Mouse (Mus musculus) lung, embryonic 16.5 days (tissue): ENCODE measurements at regions not wholly inside any gene's neighbourhood (a gene's known extent, or its start where the extent isn't known, plus 50 kb on each side); places are given as distances from the start of the nearest gene placed in this dataset.

Experiments used
- ATAC-seq: fragments of 200-750 bp; cut with Nextera tagmentation; 2 replicates; pipeline ENCODE4 v1.8.0; 2017; ENCODE audit warnings: low read depth, mild to moderate bottlenecking, moderate library complexity
- H3K27ac ChIP-seq: fragments of 300-500 bp; sonication (generic); 2 replicates; pipeline ENCODE4 v1.5.1; 2014; ENCODE audit warnings: mild to moderate bottlenecking, control low read depth, low read length
- H3K27me3 ChIP-seq: fragments of 300-500 bp; sonication (generic); 2 replicates; pipeline ENCODE4 v1.6.1; 2014; ENCODE audit warnings: low read depth, low read length, mixed read lengths; ENCODE audit not compliant: control insufficient read depth, insufficient read depth
- H3K36me3 ChIP-seq: fragments of 300-500 bp; sonication (generic); 2 replicates; pipeline ENCODE4 v1.6.1; 2014; ENCODE audit warnings: low read length; ENCODE audit not compliant: control insufficient read depth, insufficient read depth
- H3K4me1 ChIP-seq: fragments of 300-500 bp; sonication (generic); replicated peaks from 2 replicates; pipeline ENCODE4 v1.6.1; 2014; ENCODE audit warnings: low read length, mixed read lengths; ENCODE audit not compliant: control insufficient read depth, insufficient read depth
- H3K4me2 ChIP-seq: fragments of 300-500 bp; sonication (generic); 2 replicates; pipeline ENCODE4 v1.6.1; 2014; ENCODE audit warnings: low read depth, low read length, control low read depth
- H3K4me3 ChIP-seq: fragments of 300-500 bp; sonication (generic); 2 replicates; pipeline ENCODE4 v1.5.1; 2014; ENCODE audit warnings: mild to moderate bottlenecking, low read length, control low read depth
- H3K9ac ChIP-seq: fragments of 300-500 bp; sonication (generic); 2 replicates; pipeline ENCODE4 v1.6.1; 2014; ENCODE audit warnings: low read length, control low read depth
- H3K9me3 ChIP-seq: fragments of 300-500 bp; sonication (generic); 2 replicates; pipeline ENCODE4 v1.6.1; 2016; ENCODE audit warnings: low read length; ENCODE audit not compliant: control insufficient read depth
- WGBS: fragments of 180-500 bp; shearing (Covaris S2); extraction: QIAGEN DNeasy Blood & Tissue Kit; methylation state at CpG from one replicate; pipeline ENCODE4 v1.1.7; 2014; 5-methylcytosine and 5-hydroxymethylcytosine counted together

DNA sequence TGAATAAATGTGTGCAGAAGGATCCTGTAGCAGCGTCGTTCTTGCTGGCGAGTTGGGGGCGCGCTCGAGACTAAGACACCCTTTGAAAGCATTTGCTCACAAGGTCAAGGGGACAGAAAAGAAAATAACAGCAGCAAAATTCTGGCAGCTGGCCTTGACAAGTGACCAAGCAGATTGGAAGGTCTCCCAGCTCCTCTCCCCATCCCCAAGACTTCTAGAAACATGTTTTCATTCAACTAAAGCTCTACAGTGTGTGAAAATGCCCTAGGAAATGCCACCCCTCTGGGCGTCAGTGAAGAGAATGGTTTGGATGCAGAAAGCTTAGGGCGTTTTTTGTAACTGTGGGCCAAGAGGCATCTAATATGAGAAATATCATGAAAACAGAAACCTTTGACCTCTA lies 272.7 kb downstream of the Tbc1d1 start:
- H3K9ac ChIP-seq, result no peak overlapping the region
- no peak overlapping the region for H3K4me3 ChIP-seq
- no peaks in the 10 kb centered on the region for H3K36me3 ChIP-seq
- no peaks in the 10 kb centered on the region for H3K27me3 ChIP-seq
- H3K27ac ChIP-seq, result no peak overlapping the region
- no peak overlapping the region for H3K4me2 ChIP-seq
- ATAC-seq, result peak; percentile 72
- WGBS, result 47% methylated on average over 8 of the region's 8 CpGs
- peaks cover 10% of the 10 kb centered on the region; the same call in 1 of the 2 replicates for H3K4me1 ChIP-seq
- 0 out of 2 replicates have a peak, but pooled peaks cover 3% of the 10 kb centered on the region for H3K9me3 ChIP-seq

DNA sequence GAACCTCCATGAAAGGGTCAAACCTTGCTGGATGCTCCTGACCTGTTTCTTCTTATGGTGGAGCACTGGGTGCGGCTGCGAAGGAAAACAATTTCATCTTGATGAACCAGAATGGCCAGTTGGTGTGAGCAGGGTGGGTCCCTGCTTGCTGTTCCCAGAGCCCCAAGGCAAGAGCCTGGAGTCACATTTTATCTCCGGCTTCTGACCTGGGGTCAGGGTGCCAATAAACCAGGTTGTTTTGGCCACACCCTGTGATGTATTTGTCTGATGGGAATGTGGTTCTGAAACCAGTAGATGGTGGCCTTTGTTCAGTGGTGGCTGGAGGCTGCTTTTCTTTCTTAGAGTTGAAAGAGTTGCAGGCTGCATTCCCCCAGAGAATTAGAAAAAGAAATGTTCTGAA lies 274.4 kb downstream of the Tbc1d1 start:
- Histone ChIP-seq H3K4me3 (no peak overlapping the region), H3K9ac (no peak overlapping the region), H3K4me1 (peaks cover 10% of the 10 kb centered on the region; the same call in 1 of the 2 replicates), H3K4me2 (no peak overlapping the region), H3K9me3 (0 out of 2 replicates have a peak, but pooled peaks cover 3% of the 10 kb centered on the region), H3K27ac (no peak overlapping the region), H3K27me3 (no peaks in the 10 kb centered on the region), H3K36me3 (no peaks in the 10 kb centered on the region)
- 64% methylated on average over 3 of the region's 3 CpGs for WGBS
- no peak for ATAC-seq

DNA sequence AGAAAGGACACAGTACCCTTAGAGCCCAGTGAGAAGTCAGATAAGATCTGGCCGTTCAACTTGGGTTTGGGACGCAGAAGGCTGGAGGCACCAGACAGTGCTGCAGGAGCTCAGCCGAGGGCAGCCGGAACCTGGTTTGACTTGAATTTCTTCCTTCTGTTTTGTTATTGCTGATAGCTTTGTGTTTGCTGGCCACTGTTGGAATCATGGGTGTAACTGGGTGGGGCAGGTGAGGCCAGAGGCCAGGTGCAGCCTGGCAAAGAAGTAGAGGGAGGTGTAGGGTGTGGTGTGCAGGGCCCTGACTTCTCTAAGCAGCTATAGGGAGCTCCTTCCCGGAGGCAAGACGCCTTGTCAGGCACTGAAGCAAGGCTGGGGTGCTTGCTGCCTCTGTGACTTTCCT lies 275.5 kb downstream of the Tbc1d1 start:
- Histone ChIP-seq H3K9ac (no peak overlapping the region), H3K4me1 (peaks cover 10% of the 10 kb centered on the region; the same call in 1 of the 2 replicates), H3K4me2 (no peak overlapping the region), H3K27ac (peak overlapping the region; percentile 61), H3K4me3 (no peak overlapping the region), H3K27me3 (no peaks in the 10 kb centered on the region), H3K9me3 (no peaks in the 10 kb centered on the region), H3K36me3 (no peaks in the 10 kb centered on the region)
- ATAC-seq, result no peak
- 62% methylated on average over 6 of the region's 6 CpGs for whole genome bisulfite sequencing

DNA sequence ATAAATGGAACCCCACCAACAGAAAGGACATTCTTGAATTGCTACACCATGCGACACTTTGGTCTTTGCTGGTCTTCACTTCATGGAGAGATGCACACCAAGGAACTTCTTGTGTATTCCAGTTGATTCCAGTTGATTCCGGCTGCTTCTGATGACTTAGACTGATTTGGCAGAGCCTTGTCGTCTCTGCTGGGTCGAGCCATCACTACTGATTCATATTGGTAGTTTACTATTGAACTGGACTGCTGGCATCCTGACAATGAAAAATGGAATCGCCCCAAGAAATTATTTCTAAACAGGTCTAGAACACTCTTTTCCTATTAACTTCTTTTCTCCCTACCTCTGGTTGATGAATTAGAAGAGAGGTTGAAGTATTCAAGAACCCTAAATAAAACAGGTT lies 277.7 kb downstream of the Tbc1d1 start:
- no peak overlapping the region for H3K4me3 ChIP-seq

DNA sequence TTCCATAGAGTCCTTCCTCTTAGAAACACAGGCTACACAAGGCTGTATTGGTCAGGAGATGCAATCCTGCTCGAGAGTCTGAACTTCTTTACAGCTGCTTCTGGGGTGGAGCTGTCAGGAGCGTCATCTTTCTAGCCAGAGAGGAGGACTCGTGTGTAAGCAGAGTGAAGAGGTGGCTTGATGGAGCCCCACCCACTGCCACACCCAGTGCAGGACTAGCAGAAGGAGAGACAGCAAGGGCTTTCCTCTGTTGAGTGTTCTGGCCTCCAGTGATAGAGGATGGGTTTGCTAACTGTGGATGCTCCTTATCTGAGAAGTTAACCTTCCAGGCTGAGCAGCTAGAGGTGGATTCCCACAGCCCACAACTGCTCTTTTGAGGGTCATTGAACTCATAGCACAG lies 279.4 kb downstream of the Tbc1d1 start:
- Histone ChIP-seq H3K4me1 (peaks cover 16% of the 10 kb centered on the region; the same call in 1 of the 2 replicates), H3K9ac (no peak overlapping the region), H3K27ac (no peak overlapping the region), H3K9me3 (no peaks in the 10 kb centered on the region), H3K4me3 (no peak overlapping the region), H3K27me3 (no peaks in the 10 kb centered on the region), H3K36me3 (no peaks in the 10 kb centered on the region), H3K4me2 (no peak overlapping the region)
- 33% methylated on average over 3 of the region's 3 CpGs for WGBS
- ATAC-seq, result no peak

More for the DNA sequence above, 277.7 kb downstream of the Tbc1d1 start:
- no peak overlapping the region for H3K4me2 ChIP-seq
- H3K4me1 ChIP-seq, result peaks cover 21% of the 10 kb centered on the region; the same call in 1 of the 2 replicates
- H3K9ac ChIP-seq, result no peak overlapping the region
- H3K9me3 ChIP-seq, result no peaks in the 10 kb centered on the region
- H3K36me3 ChIP-seq, result no peaks in the 10 kb centered on the region
- H3K27ac ChIP-seq, result no peak overlapping the region
- WGBS, result 81% methylated on average over 5 of the region's 5 CpGs
- no peaks in the 10 kb centered on the region for H3K27me3 ChIP-seq
- ATAC-seq, result no peak

DNA sequence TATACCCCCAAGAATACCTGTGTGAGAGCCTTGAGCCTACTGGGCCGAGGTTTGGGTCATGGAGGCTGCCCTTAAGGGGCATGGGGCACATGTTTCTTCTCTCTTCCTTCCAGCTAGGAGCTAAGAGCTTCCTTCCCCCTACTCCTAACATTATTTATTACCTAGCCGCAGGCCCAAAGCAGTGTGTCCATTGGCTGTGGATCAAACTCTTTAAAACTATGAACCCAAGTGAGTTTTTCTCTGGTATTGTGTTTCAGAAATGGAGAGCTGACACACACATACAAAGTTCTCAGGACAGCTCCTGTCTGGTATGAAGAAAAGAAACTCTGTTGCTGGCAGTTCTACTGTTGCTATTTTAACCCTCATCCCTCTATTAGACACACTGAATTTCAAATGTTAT lies 279.9 kb downstream of the Tbc1d1 start:
- H3K27ac ChIP-seq, result no peak overlapping the region

DNA sequence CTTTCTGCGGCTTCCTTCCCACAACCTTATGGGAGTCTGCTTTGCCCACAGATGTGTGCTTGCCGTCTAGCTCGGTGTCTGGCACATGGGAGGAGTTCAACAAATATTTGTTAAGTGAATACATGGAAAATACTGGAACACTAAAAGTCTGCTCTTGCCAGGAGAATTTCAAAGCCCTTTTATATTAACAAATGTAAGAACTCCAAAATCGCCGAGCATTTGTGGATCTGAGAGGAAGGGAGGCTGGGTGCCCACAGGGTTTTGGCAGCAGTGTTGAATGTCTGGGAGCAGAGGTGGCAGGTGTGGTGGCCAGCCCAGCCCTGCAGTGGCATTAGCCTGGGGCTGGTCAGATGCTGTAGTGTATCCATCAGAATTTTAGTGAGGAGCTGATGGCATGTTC lies 281.6 kb downstream of the Tbc1d1 start:
- H3K4me1 ChIP-seq, result peaks cover 11% of the 10 kb centered on the region; the same call in 1 of the 2 replicates
- H3K27ac ChIP-seq, result peak overlapping the region; percentile 1; the same call in 1 of the 2 replicates
- no peaks in the 10 kb centered on the region for H3K27me3 ChIP-seq
- H3K36me3 ChIP-seq, result no peaks in the 10 kb centered on the region
- no peak for ATAC-seq
- H3K9me3 ChIP-seq, result no peaks in the 10 kb centered on the region
- H3K4me3 ChIP-seq, result no peak overlapping the region
- H3K4me2 ChIP-seq, result no peak overlapping the region
- no peak overlapping the region for H3K9ac ChIP-seq
- whole genome bisulfite sequencing, result 46% methylated on average over 5 of the region's 5 CpGs

More for the DNA sequence above, 279.9 kb downstream of the Tbc1d1 start:
- H3K9ac ChIP-seq, result no peak overlapping the region
- H3K9me3 ChIP-seq, result no peaks in the 10 kb centered on the region
- no peaks in the 10 kb centered on the region for H3K27me3 ChIP-seq
- WGBS, result 77% methylated on average over 2 of the region's 2 CpGs
- H3K4me1 ChIP-seq, result peaks cover 15% of the 10 kb centered on the region; the same call in 1 of the 2 replicates
- no peak overlapping the region for H3K4me2 ChIP-seq
- no peaks in the 10 kb centered on the region for H3K36me3 ChIP-seq
- H3K4me3 ChIP-seq, result no peak overlapping the region
- ATAC-seq, result no peak

DNA sequence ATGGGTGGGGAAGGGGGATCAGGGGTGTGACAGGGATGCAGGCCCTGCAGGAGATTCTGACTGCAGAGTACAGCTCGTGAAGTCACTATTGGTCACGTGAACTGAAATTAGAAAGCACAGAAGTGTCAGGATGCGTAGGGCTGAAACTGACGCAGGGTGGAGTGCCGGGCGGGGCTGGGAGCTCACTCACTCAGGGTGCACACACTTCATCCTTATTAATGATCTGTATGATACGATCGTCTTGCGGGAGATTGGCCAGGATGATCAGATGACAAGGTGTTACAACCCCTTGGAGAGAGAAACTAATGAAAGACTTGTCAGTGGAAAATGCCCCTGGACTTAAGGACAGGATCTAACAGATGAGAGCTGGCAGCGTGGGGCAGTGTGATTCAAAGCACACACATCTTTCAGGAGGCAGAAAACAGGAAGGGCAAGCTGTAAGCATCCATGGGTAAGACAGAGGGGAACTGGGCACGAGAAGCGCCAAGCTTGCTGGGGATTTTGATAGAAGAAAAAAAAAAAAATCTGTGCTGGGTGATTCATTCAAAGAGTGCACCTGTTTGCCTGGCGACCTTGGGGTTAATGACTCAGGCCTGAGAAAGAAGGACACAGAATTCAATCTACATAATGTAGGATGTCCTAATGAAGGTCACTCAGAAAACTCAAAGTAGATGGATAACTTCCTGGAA lies 282.5 kb downstream of the Tbc1d1 start:
- Histone ChIP-seq H3K9ac (peak overlapping the region; percentile 15; the same call in 1 of the 2 replicates), H3K27ac (peak overlapping the region; percentile 1), H3K4me1 (peaks cover 11% of the 10 kb centered on the region; the same call in 1 of the 2 replicates), H3K9me3 (no peaks in the 10 kb centered on the region), H3K4me3 (no peak overlapping the region), H3K4me2 (no peak overlapping the region), H3K36me3 (no peaks in the 10 kb centered on the region), H3K27me3 (no peaks in the 10 kb centered on the region)
- 51% methylated on average over 13 of the region's 13 CpGs for WGBS
- no peak for ATAC-seq

DNA sequence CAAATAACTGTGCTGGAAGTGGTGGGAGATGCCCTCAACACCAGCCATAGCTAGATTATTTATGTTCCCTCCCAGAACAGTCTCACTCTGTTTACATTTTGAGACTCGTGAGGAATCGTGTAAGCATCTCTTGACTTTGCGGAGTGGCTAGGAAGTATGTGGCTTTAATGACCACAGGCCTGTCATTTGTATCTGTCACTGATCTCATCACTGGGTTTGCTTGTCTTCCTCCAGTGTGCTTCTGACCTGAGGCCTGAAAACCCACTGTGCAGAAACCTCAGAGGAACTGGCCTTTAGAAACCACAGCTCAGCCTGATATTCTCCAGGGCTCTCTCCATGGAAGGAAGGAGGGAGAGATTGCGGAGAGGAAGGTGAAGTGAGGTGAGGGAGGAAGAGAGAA lies 291.7 kb downstream of the Tbc1d1 start:
- ATAC-seq, result no peak
- Histone ChIP-seq H3K36me3 (no peaks in the 10 kb centered on the region), H3K27ac (no peak overlapping the region), H3K9ac (no peak overlapping the region), H3K27me3 (no peaks in the 10 kb centered on the region), H3K9me3 (no peaks in the 10 kb centered on the region), H3K4me1 (no peaks in the 10 kb centered on the region; the same call in 1 of the 2 replicates), H3K4me2 (no peak overlapping the region), H3K4me3 (no peak overlapping the region)
- WGBS, result 25% methylated on average over 4 of the region's 4 CpGs
